Mouse (Mus musculus) lung, embryonic 15.5 days (tissue): Measurements from ENCODE around the gene Sparc. TPM values are rescaled to one million over a fixed set of nuclear protein-coding genes. Genes with fewer than 3 reads are reported as not detected.

Experiments
- polyA plus RNA-seq: library from polyadenylated mRNA; unstranded; fragments of >200 nt; fragmentation: Nextera tagmentation; extraction: Ambion mirVana; gene quantifications from 2 replicates; pipeline ENCODE4 v1.2.1, GENCODE M21; 2015

The Sparc gene
- polyA plus RNA-seq, 1 experiment from 2014 or later = 2,059 TPM

Other genes starting within 250 kb of the Sparc start
- 3.0 and 3.7 TPM in 2 replicates for gene Slc36a2, start 238.1 kb downstream of the Sparc start, polyA plus RNA-seq
- 2.0 and 2.6 TPM in 2 replicates for gene Slc36a1, start 218.8 kb downstream of the Sparc start, polyA plus RNA-seq
- 0.29 and 0.41 TPM in 2 replicates for gene Fat2, start 86.6 kb downstream of the Sparc start, polyA plus RNA-seq
- 531 and 546 TPM in 2 replicates for gene Atox1, start 38.1 kb upstream of the Sparc start, polyA plus RNA-seq
- gene G3bp1, start 46.5 kb upstream of the Sparc start, polyA plus RNA-seq = 180 and 181 TPM in 2 replicates
- 0.08 TPM in 1 of 2 replicates, not detected in the other for gene Glra1, start 185.0 kb upstream of the Sparc start, polyA plus RNA-seq